Mouse (Mus musculus) heart, postnatal 25 days (tissue): ENCODE results near the gene Gfer. TPM values are rescaled to one million over a fixed set of nuclear protein-coding genes. Genes with fewer than 3 reads are reported as not detected.
A peak's percentile ranks its signal among the peaks of the same experiment; 100 is the strongest.
"Not testable (repeated sequence)": the region's sequence is repeated elsewhere in the genome, so short reads cannot be mapped to it uniquely, and the experiment has no call there.

Experiments
- DNase-seq: peaks from one replicate; pipeline ENCODE4 v3.0.0; 2022; ENCODE audit warnings: low spot score
- intact Hi-C: fragments of 180-260 bp; cut with DNase I; formaldehyde crosslinking; loops from one replicate; pipeline ENCODE4 v1.15.1; 2025
- total RNA-seq, 2 experiments: library from RNA; stranded (reverse); gene quantifications; 2 replicates each; pipeline ENCODE4 v1.2.3; 2021

Gene Gfer
- total RNA-seq, 2 experiments from 2014 or later: 21.9 to 22.1 TPM

GRCm38 (mm10) chr17:24724184-24724583 lies 28.2 kb upstream of the Gfer start, which contains the start of gene Ndufb10:
Ndufb10 (minus strand) TSS chr17:24724478.
- intact Hi-C loops: no loop called here

GRCm38 (mm10) chr17:24723881-24724180 lies 27.9 kb upstream of the Gfer start:
- no peak for DNase-seq
- intact Hi-C loops: no loop called here

More at GRCm38 (mm10) chr17:24724184-24724583, 28.2 kb upstream of the Gfer start, which contains the start of gene Ndufb10:
- peak; percentile 90 for DNase-seq

GRCm38 (mm10) chr17:24723122-24723880 lies 27.3 kb upstream of the Gfer start:
- DNase-seq: no peak
- intact Hi-C loops: no loop called here

DNA sequence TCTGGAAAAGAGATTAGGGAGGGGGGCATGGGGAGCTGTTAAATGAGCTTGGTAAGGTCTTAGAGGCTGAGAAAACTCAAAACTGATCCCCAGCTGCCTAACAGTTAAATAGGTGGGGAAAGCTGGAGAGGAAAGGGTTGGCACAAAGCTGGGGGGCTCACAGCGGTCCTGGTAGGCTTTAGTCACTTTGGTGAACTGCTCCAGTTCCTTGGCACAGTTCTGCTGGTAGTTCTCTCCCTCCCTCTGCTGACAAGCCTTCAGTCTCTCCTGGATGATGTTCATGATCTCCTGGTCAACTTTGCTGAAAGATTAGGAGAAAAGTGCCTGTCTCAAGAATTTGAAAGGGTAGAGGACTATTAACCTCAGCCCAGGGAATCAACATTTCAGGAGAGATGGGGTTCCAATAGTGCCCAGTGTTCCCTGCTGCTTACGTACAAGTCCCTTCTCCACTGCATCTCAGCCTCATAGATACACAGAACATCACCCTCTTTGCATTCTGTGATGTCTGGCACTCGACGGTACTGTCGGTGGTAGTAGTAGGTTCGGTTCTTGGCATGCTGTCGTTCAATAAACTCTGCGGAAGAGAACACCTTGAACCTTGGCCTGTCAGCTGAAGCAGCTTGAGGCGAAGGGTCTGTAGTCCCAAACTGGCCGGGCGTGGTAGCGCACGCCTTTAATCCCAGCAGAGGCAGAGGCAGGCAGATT lies 26.4 kb upstream of the Gfer start:
- intact Hi-C loops: no loop called here
- DNase-seq: no peak

DNA sequence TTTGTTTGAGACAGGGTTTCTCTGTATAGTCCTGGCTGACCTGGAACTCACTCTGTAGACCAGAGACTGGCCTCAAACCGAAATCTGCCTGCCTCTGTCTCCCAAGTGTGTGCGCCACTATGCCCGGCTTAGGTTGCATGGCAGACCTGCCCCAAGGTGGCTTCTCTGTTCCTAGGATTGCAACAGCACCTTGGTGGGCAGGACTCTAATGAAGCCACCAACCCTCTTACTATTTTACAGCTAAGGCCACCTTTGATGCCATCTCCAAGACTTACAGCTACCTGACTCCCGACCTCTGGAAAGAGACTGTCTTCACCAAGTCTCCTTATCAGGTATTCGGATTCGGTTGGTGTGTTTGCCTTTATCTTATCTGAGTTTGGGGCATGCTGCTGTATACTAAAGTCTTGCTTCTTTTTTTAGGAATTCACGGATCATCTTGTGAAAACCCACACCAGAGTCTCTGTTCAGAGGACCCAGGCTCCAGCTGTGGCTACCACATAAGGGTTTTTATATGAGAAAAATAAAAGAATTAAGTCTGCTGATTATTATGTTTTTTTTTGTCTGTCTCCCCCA lies 25.5 kb upstream of the Gfer start:
- not testable (repeated sequence) for DNase-seq

GRCm38 (mm10) chr17:24720616-24721015 lies 24.7 kb upstream of the Gfer start:
- DNase-seq, intact Hi-C loops: not testable (repeated sequence)

More for the DNA sequence above, 25.5 kb upstream of the Gfer start:
- intact Hi-C loops: not testable (repeated sequence)

- peak; percentile 97 for DNase-seq
- intact Hi-C loops: loop anchor here (5.0 kb wide), 1 partner anchor 192 kb away; the partner anchor contains the start of gene Traf7
These were observed 23.7 kb upstream of the Gfer start for GRCm38 (mm10) chr17:24719494-24720222.

GRCm38 (mm10) chr17:24718938-24719337 lies 23.0 kb upstream of the Gfer start:
- DNase-seq: not testable (repeated sequence)
- intact Hi-C loops: loop anchor here (5.0 kb wide), 1 partner anchor 192 kb away; the partner anchor contains the start of gene Traf7

- DNase-seq: no peak
These were observed 22.0 kb upstream of the Gfer start, which contains the start of the genes Rnf151 and Rps2 for GRCm38 (mm10) chr17:24717943-24718342. Rnf151 (minus strand) TSS chr17:24718063. Rps2 (plus strand) TSS chr17:24718116.

DNA sequence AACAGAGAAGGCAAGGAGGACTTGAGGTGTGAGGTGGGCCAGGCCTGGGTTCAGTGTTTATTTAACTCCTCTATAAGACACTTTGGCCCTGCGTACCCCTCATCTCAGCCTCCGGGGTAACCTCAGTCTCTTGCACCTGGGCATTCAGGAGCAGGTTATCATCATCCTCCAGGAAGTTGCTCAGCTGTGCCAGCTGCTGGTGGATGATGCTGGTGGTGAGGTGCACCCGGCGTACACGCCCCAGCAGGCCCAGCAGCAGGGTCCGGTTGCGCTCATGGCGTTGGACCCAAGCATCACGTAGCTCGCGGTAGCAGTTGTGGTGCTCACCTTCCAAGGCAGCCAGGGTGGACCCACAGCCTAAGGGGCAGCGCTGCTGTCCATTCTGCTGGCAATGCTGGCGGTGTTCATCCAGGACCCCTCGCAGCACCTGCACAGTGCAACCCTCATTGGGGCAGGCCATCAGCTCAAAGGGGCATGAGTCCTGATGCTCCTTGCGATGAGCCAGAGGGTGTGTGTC lies 20.3 kb upstream of the Gfer start:
- DNase-seq: no peak

More at GRCm38 (mm10) chr17:24717943-24718342, 22.0 kb upstream of the Gfer start, which contains the start of the genes Rnf151 and Rps2:
- intact Hi-C loops: loop anchor here (5.0 kb wide), 1 partner anchor 191 kb away; the partner anchor contains the start of gene Traf7

GRCm38 (mm10) chr17:24715556-24715955 lies 19.6 kb upstream of the Gfer start:
- intact Hi-C loops: loop anchor here (5.0 kb wide), 1 partner anchor 188 kb away; the partner anchor contains the start of gene Traf7
- no peak for DNase-seq

More for the DNA sequence above, 20.3 kb upstream of the Gfer start:
- intact Hi-C loops: loop anchor here (5.0 kb wide), 1 partner anchor 189 kb away; the partner anchor contains the start of gene Traf7

DNA sequence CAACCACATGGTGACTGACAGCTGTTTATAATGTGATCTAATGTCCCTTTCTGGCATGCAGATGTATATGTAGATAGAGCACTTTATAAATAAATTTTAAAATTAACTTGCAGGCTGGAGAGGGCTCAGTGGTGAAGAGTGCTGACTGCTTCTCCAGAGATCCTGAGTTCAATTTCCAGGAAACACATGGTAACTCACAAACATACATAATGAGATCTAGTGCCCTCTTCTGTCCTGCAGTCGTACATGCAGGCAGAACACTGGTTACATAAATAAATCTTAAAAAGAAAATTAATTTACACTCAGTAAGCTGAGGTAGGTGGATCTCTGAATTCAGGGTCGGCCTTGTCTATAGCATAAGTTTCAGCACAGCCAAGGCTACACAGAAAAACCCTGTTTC lies 12.7 kb upstream of the Gfer start:
- intact Hi-C loops: no loop called here
- no peak for DNase-seq

- intact Hi-C loops: loop anchor here (1.0 kb wide), 1 partner anchor 32 kb away; no protein-coding TSS in a partner anchor
- no peak for DNase-seq
These were observed 12.0 kb upstream of the Gfer start for GRCm38 (mm10) chr17:24707801-24708425.

DNA sequence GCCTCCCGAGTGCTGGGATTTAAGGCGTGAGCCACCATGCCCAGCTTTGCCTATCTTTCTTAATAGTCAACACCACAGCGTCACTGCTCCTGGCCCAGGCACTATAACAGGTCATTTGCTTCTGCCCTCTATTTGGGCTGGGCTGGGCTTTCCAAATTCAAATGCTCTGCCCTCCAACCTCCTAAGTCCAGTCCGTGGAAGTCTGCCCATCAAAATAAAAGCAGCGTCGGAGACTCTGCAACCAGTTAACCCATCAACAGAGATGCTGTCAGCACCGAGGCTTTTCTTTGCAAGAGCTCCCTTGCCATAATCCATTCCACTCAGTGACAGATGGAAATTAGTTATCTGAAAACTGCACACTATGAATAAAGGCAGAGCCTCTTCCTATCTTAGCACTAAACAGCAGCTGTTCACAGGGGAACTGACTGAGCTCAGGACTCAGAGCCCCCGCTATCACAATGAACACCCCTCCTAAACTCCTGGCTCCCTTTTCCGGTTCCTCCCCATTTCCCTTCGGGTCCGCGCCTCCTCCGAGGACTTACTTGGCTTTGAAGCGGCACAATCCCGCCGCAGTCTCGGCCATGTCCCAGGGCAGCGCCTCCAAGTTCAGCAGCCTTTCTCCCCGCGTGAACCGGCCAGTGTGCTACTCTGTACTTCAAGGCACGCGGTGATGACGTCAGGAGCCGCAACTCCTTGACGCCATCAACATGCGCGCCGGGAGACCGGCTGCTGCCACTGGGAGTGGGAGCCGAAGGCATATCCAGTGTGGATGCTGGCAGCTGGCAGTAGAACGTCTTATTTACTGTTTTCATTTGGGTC lies 11.2 kb upstream of the Gfer start, which contains the start of gene Tbl3:
Gene Tbl3, minus strand, starts transcription at position 679 of the 819 bp plus-strand sequence.
- intact Hi-C loops: loop anchor here (1.0 kb wide), 1 partner anchor 31 kb away; no protein-coding TSS in a partner anchor
- peak; percentile 85 for DNase-seq

GRCm38 (mm10) chr17:24705821-24706220 lies 9.9 kb upstream of the Gfer start:
- no peak for DNase-seq
- intact Hi-C loops: no loop called here

DNA sequence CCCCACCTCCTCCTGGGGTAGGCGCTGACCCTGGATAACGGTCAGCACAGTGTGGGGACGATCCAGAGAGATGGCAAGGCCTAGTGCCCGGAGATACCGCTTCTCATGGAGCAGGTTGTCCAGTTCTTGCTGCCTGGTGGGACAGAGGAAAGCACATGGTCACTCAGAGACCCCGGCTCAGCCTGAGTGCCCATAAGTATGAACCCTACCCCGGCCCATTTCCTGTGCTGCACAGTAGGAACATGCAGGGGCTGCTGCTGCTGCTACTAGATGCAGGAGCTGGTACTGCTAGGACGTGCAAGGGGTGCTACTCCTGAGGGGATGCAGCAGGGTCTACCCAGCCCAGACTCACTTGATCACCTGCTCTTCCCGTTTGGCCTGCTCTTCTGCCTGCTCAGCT lies 5.3 kb upstream of the Gfer start:
- no peak for DNase-seq
- intact Hi-C loops: no loop called here

GRCm38 (mm10) chr17:24699473-24699872 lies 3.5 kb upstream of the Gfer start:
- no peak for DNase-seq
- intact Hi-C loops: no loop called here

- DNase-seq: no peak
- intact Hi-C loops: no loop called here
These were observed 2.8 kb upstream of the Gfer start for GRCm38 (mm10) chr17:24698715-24699114.
